Mouse (Mus musculus): ENCODE results near the gene Klrb1a.

DNA sequence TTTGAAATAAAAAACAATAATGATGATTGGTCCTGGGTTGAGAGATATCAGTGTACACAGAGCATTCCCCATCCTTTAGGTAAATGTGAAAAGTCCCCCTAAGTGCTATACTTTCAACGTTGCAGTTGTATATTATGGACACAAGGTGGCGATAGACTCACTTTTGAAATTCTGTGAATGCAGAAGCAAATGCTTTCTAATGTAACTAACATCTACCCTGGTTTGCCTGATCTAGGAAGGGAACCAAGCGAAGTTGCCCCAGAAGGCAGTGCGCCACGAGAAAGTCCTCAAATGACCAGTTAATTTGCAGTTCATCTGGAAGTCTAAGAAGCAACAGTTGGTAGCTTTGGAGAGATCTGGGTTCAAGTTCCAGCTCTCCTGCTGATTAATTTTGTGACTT, 18.8 kb downstream of the Klrb1a start:
- no peak for TF ChIP-seq CTCF (IDR thresholded peaks at IDR 0.05; ENCODE audit: control insufficient read depth, insufficient read depth, low read length)
- no peak for TF ChIP-seq POLR2A (IDR thresholded peaks at IDR 0.05; ENCODE audit: borderline replicate concordance, control insufficient read depth, low read depth, low read length)
